Mouse (Mus musculus): ENCODE measurements at regions not wholly inside any gene's neighbourhood (a gene's known extent, or its start where the extent isn't known, plus 50 kb on each side); places are given as distances from the start of the nearest gene placed in this dataset.

DNA sequence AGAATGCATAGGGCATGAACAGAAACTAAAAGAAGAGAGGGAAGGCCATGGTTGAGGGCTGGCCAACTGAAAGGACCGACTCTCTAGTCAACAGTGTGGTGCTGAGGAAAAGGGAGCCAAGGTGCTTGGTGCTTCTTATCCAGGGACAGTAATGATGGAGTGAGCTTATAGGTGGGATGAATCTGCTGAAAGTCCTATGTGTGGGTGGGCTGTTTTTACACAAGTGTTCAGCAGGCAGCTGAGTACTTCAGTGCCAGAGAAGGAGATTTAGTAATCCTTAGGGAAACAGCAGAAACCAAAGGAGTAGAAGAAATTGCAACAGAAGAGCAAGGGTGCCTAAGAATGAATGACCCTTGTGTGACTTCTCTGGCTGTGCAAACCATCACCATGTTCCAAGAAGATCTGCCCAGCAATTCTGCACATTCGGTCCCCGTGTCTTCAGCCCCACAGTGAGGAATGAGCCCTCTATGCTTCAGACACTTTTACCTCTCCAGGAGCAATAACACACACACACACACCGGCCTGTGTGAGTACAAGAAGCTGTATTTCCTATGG is 82.1 kb upstream of the Pkn2 start:
- TF ChIP-seq CTCF (conservative IDR thresholded peaks at IDR 0.05; ENCODE audit: low read length): no peak
- TF ChIP-seq POU5F1 (IDR thresholded peaks at IDR 0.05; ENCODE audit: borderline replicate concordance, low read length): no peak
- TF ChIP-seq NANOG (IDR thresholded peaks at IDR 0.05; ENCODE audit: borderline replicate concordance, low read length): no peak
